Mouse (Mus musculus): ENCODE measurements at regions not wholly inside any gene's neighbourhood (a gene's known extent, or its start where the extent isn't known, plus 50 kb on each side); places are given as distances from the start of the nearest gene placed in this dataset.
A peak's percentile ranks its signal among the peaks of the same experiment; 100 is the strongest.

DNA sequence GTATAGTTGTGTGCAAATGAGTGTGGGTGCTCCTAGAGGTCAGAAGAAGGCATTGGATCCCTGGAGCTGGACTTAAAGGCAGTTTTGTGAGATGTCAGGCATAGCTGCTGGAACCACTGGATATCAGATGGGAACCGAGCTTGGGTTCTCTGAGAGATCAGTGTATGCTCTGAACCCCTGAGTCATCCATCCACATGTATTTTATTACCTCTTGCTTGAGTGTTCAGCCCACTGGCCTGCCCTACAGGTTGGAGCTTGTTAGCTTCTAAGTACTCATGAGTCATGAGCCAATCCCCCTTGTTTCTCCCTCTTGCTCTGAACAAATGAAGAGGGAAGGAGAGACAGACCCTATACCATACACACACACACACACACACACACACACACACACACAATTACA, 119.4 kb upstream of the Gdnf start:
- DNase-seq (ENCODE audit: low read depth, low spot score): no peak

DNA sequence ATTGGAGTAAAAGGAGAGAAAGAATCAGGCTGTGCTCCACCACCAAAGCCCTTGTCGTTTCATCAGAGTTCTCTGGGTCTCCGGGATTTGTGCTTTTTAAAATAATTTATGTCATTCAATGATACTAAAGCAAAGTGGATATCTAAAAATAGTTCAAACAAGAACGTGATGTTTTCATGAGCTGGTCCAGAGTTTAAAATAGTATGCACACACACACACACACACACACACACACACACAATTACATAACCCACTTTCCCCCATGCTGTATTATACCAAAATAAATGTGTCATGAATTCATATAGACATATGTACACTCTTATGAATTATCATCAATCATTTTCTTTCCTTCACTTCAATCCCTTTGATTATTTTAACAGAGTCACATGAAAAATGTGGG, 118.5 kb upstream of the Gdnf start:
- DNase-seq (ENCODE audit: low read depth, low spot score): no peak

DNA sequence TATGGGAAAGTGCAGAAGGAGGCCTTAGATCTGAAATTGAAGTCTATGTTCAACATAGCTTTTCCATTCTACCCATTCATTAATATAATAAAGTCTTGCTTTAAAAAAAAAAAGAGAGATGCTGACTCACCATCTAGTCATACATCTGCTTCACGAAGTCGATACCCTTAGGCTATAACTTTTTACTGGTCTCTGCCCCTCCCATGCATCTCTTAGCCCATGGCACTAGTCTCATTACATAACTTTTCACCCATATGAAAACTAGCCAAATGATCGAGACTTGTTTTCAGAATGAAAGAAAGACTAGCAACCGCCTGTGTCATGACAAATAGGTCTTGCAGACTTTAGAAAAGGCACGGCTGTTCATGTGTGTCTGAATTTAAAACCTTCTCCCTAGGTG, 116.6 kb upstream of the Gdnf start:
- no peak for DNase-seq (ENCODE audit: low read depth, low spot score)

DNA sequence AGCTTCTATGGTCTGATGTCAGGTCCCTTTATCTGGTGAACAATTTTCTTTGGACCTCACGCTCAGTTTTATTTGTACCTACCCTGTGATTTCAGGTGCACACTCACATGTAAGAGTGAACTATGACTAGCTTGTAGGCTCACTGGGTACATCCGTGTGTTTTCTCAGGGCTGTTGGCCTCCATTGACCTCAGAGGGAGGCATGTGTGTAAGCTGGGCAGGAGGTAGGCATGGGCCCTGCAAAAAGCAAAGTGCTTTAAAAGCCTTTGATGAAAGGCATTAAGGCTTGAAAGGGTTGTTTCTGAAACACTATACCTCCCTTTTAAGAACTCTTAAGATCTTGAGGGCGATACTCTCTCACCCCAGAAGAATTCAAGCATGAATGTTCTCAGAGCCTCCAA, 112.9 kb upstream of the Gdnf start:
- peak; percentile 21 for DNase-seq (ENCODE audit: low read depth, low spot score)

DNA sequence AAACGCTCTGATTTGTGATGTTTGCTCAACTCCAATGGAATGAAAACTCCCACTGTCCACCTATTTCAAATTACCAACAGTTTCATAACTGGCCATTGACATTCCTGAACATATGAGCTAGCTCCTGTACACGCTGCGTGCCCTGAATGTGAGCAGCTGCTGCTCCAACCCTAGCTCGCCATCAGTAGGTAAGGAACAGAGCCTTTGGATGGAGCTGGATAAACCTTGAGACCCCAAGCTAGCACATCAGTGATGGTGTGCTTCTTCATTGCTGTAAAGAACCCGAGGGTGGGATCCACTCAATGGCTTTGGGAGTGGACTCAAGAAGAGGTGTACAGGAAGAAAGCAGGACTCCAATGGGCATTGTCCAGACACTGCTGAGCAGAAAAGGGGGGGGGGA, 101.8 kb upstream of the Gdnf start:
- DNase-seq (ENCODE audit: low read depth, low spot score): no peak

DNA sequence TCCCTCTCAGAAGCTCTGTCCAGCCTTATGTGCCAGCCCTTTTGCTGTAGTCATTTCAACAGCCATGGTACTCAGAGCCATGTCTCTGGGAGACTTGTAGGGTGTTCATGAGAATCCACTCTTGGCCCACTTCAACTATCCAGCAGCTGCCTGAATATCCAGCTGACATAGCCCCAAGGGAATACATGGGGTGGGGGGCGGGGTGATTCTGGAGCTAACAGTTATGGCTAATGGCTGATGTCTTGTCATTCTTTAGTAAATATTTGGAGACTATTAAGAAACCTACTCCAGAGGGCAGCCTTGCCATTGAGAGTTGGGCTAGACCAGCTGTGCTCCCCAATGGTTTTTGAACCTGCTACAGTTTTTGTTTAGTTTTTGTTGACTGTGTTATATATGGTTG, 96.0 kb upstream of the Gdnf start:
- DNase-seq (ENCODE audit: low read depth, low spot score): no peak

DNA sequence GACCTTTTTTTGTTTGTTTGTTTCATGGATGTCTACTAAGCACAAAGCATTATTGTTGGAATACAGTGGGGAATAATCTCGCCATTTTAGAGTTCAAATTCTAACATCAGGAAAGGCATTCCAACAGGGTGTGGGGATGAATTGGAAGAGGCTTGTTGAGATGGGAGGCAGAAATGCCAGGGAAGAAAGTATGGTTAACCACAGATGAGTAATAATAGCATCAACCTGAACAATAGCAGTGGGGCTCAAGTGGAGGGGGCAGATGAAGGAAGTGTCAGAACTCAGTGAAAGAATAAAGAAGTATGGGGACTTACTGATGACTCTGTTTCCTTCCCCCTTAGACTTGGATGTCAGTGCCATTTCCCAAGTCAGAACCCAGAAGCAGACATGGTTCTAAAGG, 94.5 kb upstream of the Gdnf start:
- DNase-seq (ENCODE audit: low read depth, low spot score): no peak

DNA sequence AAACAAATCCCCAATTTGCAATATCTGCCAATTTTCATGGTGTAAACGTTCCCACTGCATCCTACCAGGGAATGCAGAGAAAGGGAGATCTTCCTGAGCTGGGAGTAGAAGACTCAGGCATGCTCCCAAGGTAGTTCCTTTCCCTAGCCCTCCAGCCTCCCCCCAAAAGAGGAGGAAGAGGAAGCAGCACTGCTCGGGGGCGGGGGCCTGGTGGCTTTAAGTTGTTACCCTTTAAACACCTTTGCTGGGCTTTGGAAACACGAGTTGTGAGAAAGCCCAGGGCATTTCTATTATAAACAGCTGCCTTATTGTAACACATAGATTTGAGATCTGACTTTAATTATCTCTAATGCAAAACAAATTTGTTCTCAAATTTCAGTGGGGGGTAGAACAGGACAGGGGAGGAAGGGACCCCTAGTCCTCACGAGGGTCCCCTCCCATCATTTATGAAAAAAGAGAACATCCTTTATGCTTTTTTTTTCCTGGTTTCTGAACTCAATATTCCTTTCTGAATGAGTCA, 87.4 kb upstream of the Gdnf start:
- DNase-seq (ENCODE audit: low read depth, low spot score): no peak

DNA sequence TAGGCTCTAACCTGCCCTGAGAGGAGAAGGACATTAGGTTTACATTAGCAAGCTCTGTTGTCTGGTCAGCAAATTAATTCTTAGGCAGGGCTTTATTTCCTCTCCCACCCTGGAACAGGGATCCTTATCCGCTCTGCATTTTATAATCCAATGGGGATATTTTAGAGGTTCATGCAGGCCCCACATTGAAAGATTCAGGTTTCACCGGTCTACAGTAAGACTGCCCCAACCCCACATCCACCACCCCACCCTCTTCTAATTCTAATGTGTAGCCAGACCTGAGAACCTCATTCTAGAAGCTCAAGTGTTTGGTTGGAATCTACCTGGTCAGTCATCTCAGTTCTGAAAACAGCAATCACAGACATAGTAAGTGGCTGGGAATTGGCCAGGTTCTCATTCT, 86.9 kb upstream of the Gdnf start:
- DNase-seq (ENCODE audit: low read depth, low spot score): no peak

DNA sequence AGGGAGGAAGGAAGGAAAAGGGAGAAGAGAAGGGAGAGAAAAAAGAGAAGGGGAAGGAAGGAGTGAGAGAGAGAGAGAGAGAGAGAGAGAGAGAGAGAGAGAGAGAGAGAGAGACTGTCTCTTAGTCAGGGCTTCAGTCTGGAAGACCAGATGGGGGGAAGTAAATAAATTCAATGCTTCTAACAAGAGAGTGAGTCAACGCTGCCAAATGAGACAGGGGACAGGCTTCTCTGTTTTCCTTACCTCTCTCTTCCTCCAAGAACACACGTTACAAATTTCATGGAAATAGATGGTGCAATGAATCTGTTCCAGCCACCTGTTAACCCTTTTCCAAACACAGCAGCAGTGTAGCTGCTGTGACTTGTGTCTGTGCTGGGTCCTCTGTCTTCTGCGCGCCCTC, 85.1 kb upstream of the Gdnf start:
- DNase-seq (ENCODE audit: low read depth, low spot score): no peak

DNA sequence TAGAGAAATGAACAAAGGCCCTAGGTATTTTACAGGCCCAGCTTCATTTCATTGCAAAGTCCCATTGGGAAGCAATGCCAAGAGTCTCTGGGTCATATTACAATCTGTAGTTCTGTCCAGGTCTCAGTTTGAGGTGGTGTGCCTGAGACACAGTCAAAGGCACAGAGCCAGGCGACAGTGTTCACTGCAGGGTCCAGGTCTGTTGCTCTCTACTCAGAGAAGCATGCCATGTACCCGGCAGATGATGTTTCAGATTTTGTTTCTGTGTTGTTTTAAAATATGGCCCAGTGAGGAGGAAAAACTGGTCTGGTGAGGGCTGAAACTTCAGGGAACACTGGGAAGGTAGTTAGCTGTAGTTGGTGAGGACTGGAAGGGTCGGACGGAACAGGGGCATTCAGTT, 63.1 kb upstream of the Gdnf start:
- DNase-seq (ENCODE audit: low read depth, low spot score): no peak

DNA sequence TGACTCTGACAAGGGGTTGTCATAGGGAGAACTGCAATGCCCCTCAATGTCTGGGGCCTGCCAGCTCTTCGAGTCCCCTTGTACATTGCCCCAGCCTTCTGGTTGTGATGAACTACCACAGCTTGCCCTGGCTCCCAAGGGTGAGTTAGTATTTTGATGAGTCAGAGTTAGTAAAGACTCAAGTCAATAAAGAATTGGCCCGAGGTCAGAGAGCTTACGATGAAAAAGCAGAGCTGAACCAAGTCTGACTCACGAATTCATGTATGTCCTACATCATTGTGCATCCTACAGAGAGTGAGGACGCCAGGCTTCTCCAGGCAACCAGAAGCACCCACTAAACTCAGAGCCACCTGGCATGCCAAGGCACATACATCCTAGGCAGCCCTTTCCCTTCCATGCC, 60.2 kb upstream of the Gdnf start:
- no peak for DNase-seq (ENCODE audit: low read depth, low spot score)

Data from mesoderm, embryonic 11.5 days (tissue).